Mouse (Mus musculus) midbrain, embryonic 16.5 days (tissue): Measurements from ENCODE around the gene Dlec1. TPM values are rescaled to one million over a fixed set of nuclear protein-coding genes. Genes with fewer than 3 reads are reported as not detected.

Experiments
- ATAC-seq: fragments of 200-750 bp; cut with Nextera tagmentation; 2 replicates; pipeline ENCODE4 v1.8.0; 2017; ENCODE audit warnings: moderate TSS enrichment
- H3K27ac ChIP-seq: fragments of 300-500 bp; sonication (generic); 2 replicates; pipeline ENCODE4 v1.5.1; 2014; ENCODE audit warnings: mild to moderate bottlenecking, low read length, mixed read lengths
- H3K27me3 ChIP-seq: fragments of 300-500 bp; sonication (generic); 2 replicates; pipeline ENCODE4 v1.6.1; 2014; ENCODE audit warnings: low read depth, low read length, mixed read lengths; ENCODE audit not compliant: control insufficient read depth, insufficient read depth
- H3K36me3 ChIP-seq: fragments of 300-500 bp; sonication (generic); 2 replicates; pipeline ENCODE4 v1.6.1; 2014; ENCODE audit warnings: mild to moderate bottlenecking, low read length, moderate library complexity, mixed read lengths; ENCODE audit not compliant: control insufficient read depth, insufficient read depth
- H3K4me1 ChIP-seq: fragments of 300-500 bp; sonication (generic); 2 replicates; pipeline ENCODE4 v1.6.1; 2014; ENCODE audit warnings: mild to moderate bottlenecking, low read length, mixed read lengths; ENCODE audit not compliant: control insufficient read depth, insufficient read depth
- H3K4me2 ChIP-seq: fragments of 300-500 bp; sonication (generic); 2 replicates; pipeline ENCODE4 v1.6.1; 2014; ENCODE audit warnings: mild to moderate bottlenecking, low read length, mixed read lengths
- H3K4me3 ChIP-seq: fragments of 300-500 bp; sonication (generic); 2 replicates; pipeline ENCODE4 v1.5.1; 2014; ENCODE audit warnings: low read depth, mild to moderate bottlenecking, low read length, moderate library complexity, mixed read lengths
- H3K9ac ChIP-seq: fragments of 300-500 bp; sonication (generic); 2 replicates; pipeline ENCODE4 v1.6.1; 2014; ENCODE audit warnings: low read depth, low read length, mixed read lengths
- H3K9me3 ChIP-seq: fragments of 300-500 bp; sonication (generic); replicated peaks from 2 replicates; pipeline ENCODE4 v1.6.1; 2014; ENCODE audit warnings: mild to moderate bottlenecking, low read length, mixed read lengths; ENCODE audit not compliant: control insufficient read depth, poor library complexity, severe bottlenecking
- WGBS: fragments of 180-500 bp; shearing (Covaris S2); extraction: QIAGEN DNeasy Blood & Tissue Kit; methylation state at CpG from one replicate; pipeline ENCODE4 v1.1.7; 2014; 5-methylcytosine and 5-hydroxymethylcytosine counted together
- polyA plus RNA-seq: library from polyadenylated mRNA; unstranded; fragments of >200 nt; fragmentation: Nextera tagmentation; extraction: Ambion mirVana; gene quantifications from 2 replicates; pipeline ENCODE4 v1.2.1, GENCODE M21; 2015

Gene Dlec1
- polyA plus RNA-seq, result 1.5 and 1.9 TPM in 2 replicates

- WGBS, result 3% methylated on average over 44 of the region's 44 CpGs
- peak; percentile 92 for ATAC-seq
- no peaks in the 10 kb centered on the region for H3K9me3 ChIP-seq
- H3K4me2 ChIP-seq, result peak within 1 kb of the TSS; percentile 84
- H3K27ac ChIP-seq, result no peak within 1 kb of the TSS
- H3K27me3 ChIP-seq, result peaks cover 10% of the 10 kb centered on the region
- H3K4me1 ChIP-seq, result peaks cover 9% of the 10 kb centered on the region
- no peaks in the 10 kb centered on the region for H3K36me3 ChIP-seq
- H3K9ac ChIP-seq, result peak within 1 kb of the TSS; percentile 62
- peak within 1 kb of the TSS; percentile 58 for H3K4me3 ChIP-seq
These were observed at the start of gene Dlec1 for GRCm38 (mm10) chr9:119101992-119102782. Dlec1 (plus strand) TSS chr9:119102478.

GRCm38 (mm10) chr9:119053964-119054576 lies 48.2 kb upstream of the Dlec1 start:
- ATAC-seq, result no peak
- Histone ChIP-seq H3K4me1 (peaks cover 6% of the 10 kb centered on the region; the same call in 1 of the 2 replicates), H3K4me3 (no peak overlapping the region), H3K27me3 (peaks cover 12% of the 10 kb centered on the region; the same call in 1 of the 2 replicates), H3K9me3 (no peaks in the 10 kb centered on the region), H3K9ac (no peak overlapping the region), H3K36me3 (no peaks in the 10 kb centered on the region), H3K27ac (no peak overlapping the region), H3K4me2 (no peak overlapping the region)
- 83% methylated on average over 9 of the region's 9 CpGs for WGBS

DNA sequence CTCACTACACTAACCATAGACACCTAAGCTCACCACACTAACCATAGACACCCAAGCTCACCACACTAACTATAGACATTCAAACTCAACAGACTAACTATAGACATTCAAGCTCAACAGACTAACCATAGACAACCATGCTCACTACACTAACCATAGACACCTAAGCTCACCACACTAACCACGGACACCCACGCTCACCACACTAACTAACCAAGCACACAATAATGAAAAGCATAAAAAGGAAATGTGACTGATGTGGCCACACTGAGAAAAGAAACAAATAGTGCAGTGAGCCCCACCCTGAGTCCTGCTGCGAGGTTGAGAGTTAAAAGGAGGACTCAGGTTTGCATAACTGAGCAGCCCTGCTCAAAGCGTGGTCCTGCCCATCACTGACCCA lies 46.9 kb upstream of the Dlec1 start:
- no peak for ATAC-seq
- no peak overlapping the region for H3K9ac ChIP-seq
- no peaks in the 10 kb centered on the region for H3K36me3 ChIP-seq
- no peak overlapping the region for H3K4me2 ChIP-seq
- H3K4me3 ChIP-seq, result no peak overlapping the region
- H3K27me3 ChIP-seq, result peaks cover 12% of the 10 kb centered on the region; the same call in 1 of the 2 replicates
- no peaks in the 10 kb centered on the region for H3K9me3 ChIP-seq
- peaks cover 6% of the 10 kb centered on the region; the same call in 1 of the 2 replicates for H3K4me1 ChIP-seq
- no peak overlapping the region for H3K27ac ChIP-seq
- WGBS, result 87% methylated on average over 4 of the region's 4 CpGs

DNA sequence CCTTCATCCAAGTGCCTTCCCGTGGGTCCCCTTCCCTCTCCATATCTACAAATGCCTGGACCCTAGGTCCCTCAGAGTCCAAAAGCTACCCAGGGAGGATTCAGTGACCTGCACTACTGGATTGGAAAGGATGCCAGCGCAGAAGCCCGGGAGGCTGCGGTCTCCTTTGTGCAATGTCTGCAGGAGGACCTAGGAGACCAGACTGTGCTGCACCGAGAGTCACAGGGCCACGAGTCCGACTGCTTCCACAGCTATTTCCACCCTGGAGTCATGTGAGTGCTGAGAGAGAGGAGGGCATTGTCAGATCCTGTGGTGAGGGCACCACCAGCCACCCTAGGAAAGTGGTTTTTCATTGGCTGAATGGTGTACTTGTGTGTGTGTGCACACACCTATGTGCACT lies 44.0 kb upstream of the Dlec1 start:
- H3K27ac ChIP-seq, result no peak overlapping the region
- no peak for ATAC-seq
- H3K4me2 ChIP-seq, result no peak overlapping the region
- no peaks in the 10 kb centered on the region for H3K9me3 ChIP-seq
- peaks cover 7% of the 10 kb centered on the region for H3K27me3 ChIP-seq
- peaks cover under 1% of the 10 kb centered on the region; the same call in 1 of the 2 replicates for H3K4me1 ChIP-seq
- H3K9ac ChIP-seq, result no peak overlapping the region
- H3K4me3 ChIP-seq, result no peak overlapping the region
- WGBS, result 85% methylated on average over 7 of the region's 7 CpGs
- no peaks in the 10 kb centered on the region for H3K36me3 ChIP-seq

DNA sequence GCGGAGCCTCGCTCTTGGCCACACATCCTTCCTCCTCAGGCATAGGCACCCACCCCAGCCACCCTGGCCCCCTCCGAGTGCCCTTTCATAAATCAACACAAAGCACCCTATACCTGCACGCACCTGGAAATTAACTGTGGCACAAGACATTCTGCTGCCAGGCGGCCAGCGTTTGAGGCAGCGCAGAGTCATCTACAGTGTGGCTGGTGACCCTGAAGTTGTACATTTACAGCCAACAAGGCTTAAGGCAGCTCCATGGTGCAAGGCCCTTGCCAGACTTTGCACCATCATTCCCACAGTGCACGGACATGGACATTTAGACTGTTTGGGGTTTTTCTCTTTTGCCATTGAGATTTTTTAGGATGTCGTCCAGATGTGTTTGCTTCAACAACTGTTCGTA lies 41.6 kb upstream of the Dlec1 start:
- ATAC-seq, result no peak
- WGBS, result 93% methylated on average over 10 of the region's 10 CpGs
- no peaks in the 10 kb centered on the region for H3K4me1 ChIP-seq

GRCm38 (mm10) chr9:119063036-119063644 lies 39.1 kb upstream of the Dlec1 start:
- H3K4me2 ChIP-seq, result no peak overlapping the region
- H3K4me3 ChIP-seq, result no peak overlapping the region
- no peaks in the 10 kb centered on the region for H3K9me3 ChIP-seq
- WGBS, result 27% methylated on average over 19 of the region's 19 CpGs
- H3K4me1 ChIP-seq, result 0 out of 2 replicates have a peak, but pooled peaks cover 2% of the 10 kb centered on the region
- H3K27me3 ChIP-seq, result no peaks in the 10 kb centered on the region; the same call in 1 of the 2 replicates
- H3K36me3 ChIP-seq, result no peaks in the 10 kb centered on the region
- ATAC-seq, result no peak
- H3K27ac ChIP-seq, result no peak overlapping the region
- H3K9ac ChIP-seq, result no peak overlapping the region

More for the DNA sequence above, 41.6 kb upstream of the Dlec1 start:
- H3K9me3 ChIP-seq, result no peaks in the 10 kb centered on the region
- H3K36me3 ChIP-seq, result no peaks in the 10 kb centered on the region
- no peaks in the 10 kb centered on the region; the same call in 1 of the 2 replicates for H3K27me3 ChIP-seq
- no peak overlapping the region for H3K9ac ChIP-seq
- no peak overlapping the region for H3K27ac ChIP-seq
- no peak overlapping the region for H3K4me2 ChIP-seq
- no peak overlapping the region for H3K4me3 ChIP-seq

- no peak overlapping the region for H3K4me2 ChIP-seq
- H3K4me3 ChIP-seq, result no peak overlapping the region
- H3K9ac ChIP-seq, result no peak overlapping the region
- H3K9me3 ChIP-seq, result no peaks in the 10 kb centered on the region
- H3K27me3 ChIP-seq, result no peaks in the 10 kb centered on the region; the same call in 1 of the 2 replicates
- no peak overlapping the region for H3K27ac ChIP-seq
- WGBS, result 71% methylated on average over 4 of the region's 4 CpGs
- H3K4me1 ChIP-seq, result 0 out of 2 replicates have a peak, but pooled peaks cover 2% of the 10 kb centered on the region
- no peaks in the 10 kb centered on the region for H3K36me3 ChIP-seq
- ATAC-seq, result no peak
These were observed 38.0 kb upstream of the Dlec1 start for GRCm38 (mm10) chr9:119064296-119064695.

DNA sequence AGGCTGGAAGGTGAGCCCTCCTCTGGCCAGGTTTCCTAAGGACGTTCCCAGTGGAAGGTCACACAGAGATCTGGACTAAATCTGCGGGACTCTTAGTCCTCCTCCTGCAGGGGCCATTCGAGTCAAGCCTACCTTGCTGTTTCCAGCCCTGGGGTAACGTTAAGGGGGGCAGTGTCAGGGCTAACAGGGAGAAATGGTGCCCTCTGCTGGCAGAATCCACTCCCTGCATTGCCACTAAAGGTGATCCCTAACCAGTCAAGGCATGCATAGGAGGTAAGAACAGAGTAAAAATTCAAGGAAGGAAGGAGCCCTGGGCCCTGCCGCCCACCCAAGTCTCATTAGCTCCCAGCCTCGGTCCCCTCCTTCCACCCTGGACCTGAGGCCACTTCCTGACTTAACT lies 34.7 kb upstream of the Dlec1 start:
- Histone ChIP-seq H3K4me3 (no peak overlapping the region), H3K9ac (no peak overlapping the region), H3K27ac (no peak overlapping the region), H3K4me1 (0 out of 2 replicates have a peak, but pooled peaks cover 2% of the 10 kb centered on the region), H3K36me3 (0 out of 2 replicates have a peak, but pooled peaks cover 5% of the 10 kb centered on the region), H3K4me2 (no peak overlapping the region), H3K27me3 (no peaks in the 10 kb centered on the region; the same call in 1 of the 2 replicates), H3K9me3 (no peaks in the 10 kb centered on the region)
- 3% methylated on average over 6 of the region's 6 CpGs for WGBS
- ATAC-seq, result peak; percentile 43; the same call in 1 of the 2 replicates
